Mouse (Mus musculus) G1E (cell line): ENCODE data around the gene Sorbs1. TPM values are rescaled to one million over a fixed set of nuclear protein-coding genes. Genes with fewer than 3 reads are reported as not detected.

Experiments
- ATAC-seq: 2 replicates; pipeline ENCODE4 v1.8.0; 2016; ENCODE audit warnings: mild to moderate bottlenecking; ENCODE audit not compliant: insufficient number of reproducible peaks, poor library complexity, low FRiP score, severe bottlenecking; ENCODE audit errors: extremely low read depth
- DNase-seq: peaks from one replicate; pipeline ENCODE4 v3.0.0; 2012; ENCODE audit warnings: low spot score
- H3K27me3 ChIP-seq: 2 replicates; pipeline ENCODE4 v1.6.1; 2012; ENCODE audit warnings: mild to moderate bottlenecking, low read length, inconsistent platforms; ENCODE audit not compliant: insufficient read depth
- H3K36me3 ChIP-seq: replicated peaks from 2 replicates; pipeline ENCODE3; 2012; ENCODE audit warnings: mild to moderate bottlenecking, inconsistent platforms
- H3K4me1 ChIP-seq: 2 replicates; pipeline ENCODE4 v1.6.1; 2012; ENCODE audit warnings: low read depth, low read length, inconsistent platforms, mixed read lengths; ENCODE audit not compliant: insufficient read depth
- H3K4me3 ChIP-seq: 2 replicates; pipeline ENCODE4 v1.5.1; 2012; ENCODE audit warnings: low read depth, mild to moderate bottlenecking, inconsistent platforms, low read length, moderate library complexity, mixed read lengths
- H3K9me3 ChIP-seq: replicated peaks from 2 replicates; pipeline ENCODE4 v1.6.1; 2012; ENCODE audit warnings: inconsistent platforms
- CTCF ChIP-seq: IDR thresholded peaks from 2 replicates; pipeline ENCODE4 v1.5.1; 2012; ENCODE audit warnings: low read depth, low read length, inconsistent platforms, mixed read lengths
- GATA1 ChIP-seq: IDR thresholded peaks from 2 replicates; pipeline ENCODE4 v1.6.1; 2012; ENCODE audit warnings: borderline replicate concordance, low read length, inconsistent platforms, mixed read lengths
- GATA2 ChIP-seq: IDR thresholded peaks from 2 replicates; pipeline ENCODE4 v1.6.1; 2012; ENCODE audit warnings: low read depth, low read length, inconsistent platforms, borderline replicate concordance
- POLR2AphosphoS5 ChIP-seq: IDR thresholded peaks from 2 replicates; pipeline ENCODE4 v1.6.1; 2012; ENCODE audit warnings: low read depth, low read length, inconsistent platforms; ENCODE audit not compliant: insufficient replicate concordance
- TAL1 ChIP-seq: conservative IDR thresholded peaks from 2 replicates; pipeline ENCODE4 v1.6.1; 2012; ENCODE audit warnings: low read depth, low read length, inconsistent platforms, mixed read lengths
- polyA plus RNA-seq: library from polyadenylated mRNA; stranded (reverse); fragments of >175 nt; gene quantifications from 2 replicates; pipeline ENCODE4 v1.2.3, GENCODE M21; 2012
- total RNA-seq, 2 experiments: library from RNA; stranded (forward) in 1 of 2; stranded (reverse) in 1 of 2; fragments of 200-1000 nt in 1 of 2; fragments of >200 nt in 1 of 2; fragmentation: Nextera tagmentation in 1 of 2; gene quantifications; 2 replicates each; pipeline ENCODE4 v1.2.3; 2014 to 2017

The Sorbs1 gene
- total and polyA plus RNA-seq, 3 experiments = 9.2 to 64.2 (median 19.2) TPM

DNA sequence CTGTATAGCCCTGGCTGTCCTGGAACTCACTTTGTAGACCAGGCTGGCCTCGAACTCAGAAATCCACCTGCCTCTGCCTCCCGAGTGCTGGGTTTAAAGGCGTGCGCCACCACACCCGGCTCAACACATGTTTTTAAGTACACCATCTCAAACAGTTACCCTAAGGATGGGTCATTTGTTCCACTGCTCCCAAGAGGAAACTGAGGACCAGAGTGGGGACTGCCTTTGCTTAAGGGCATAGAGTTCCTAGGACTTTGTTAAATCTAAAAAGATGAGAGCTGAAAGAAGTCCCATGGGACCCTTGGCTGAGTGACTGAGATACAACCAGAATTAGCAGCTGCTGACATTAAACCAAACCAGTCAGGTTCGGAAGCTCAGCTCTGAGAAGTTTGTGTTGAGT lies 181.3 kb downstream of the Sorbs1 start:
- TF ChIP-seq CTCF = no peak
- H3K36me3 ChIP-seq = peaks cover 48% of the 10 kb centered on the region
- H3K4me1 ChIP-seq = no peaks in the 10 kb centered on the region
- no peak overlapping the region for H3K4me3 ChIP-seq
- no peak for DNase-seq
- ATAC-seq = no peak
- H3K9me3 ChIP-seq = no peaks in the 10 kb centered on the region
- H3K27me3 ChIP-seq = no peaks in the 10 kb centered on the region

GRCm38 (mm10) chr19:40331846-40332245 lies 181.7 kb downstream of the Sorbs1 start:
- no peaks in the 10 kb centered on the region for H3K9me3 ChIP-seq
- ATAC-seq (no peak), DNase-seq (no peak)
- no peak for TF ChIP-seq POLR2AphosphoS5
- H3K36me3 ChIP-seq = peaks cover 49% of the 10 kb centered on the region
- H3K4me1 ChIP-seq = no peaks in the 10 kb centered on the region
- no peak overlapping the region for H3K4me3 ChIP-seq
- no peaks in the 10 kb centered on the region for H3K27me3 ChIP-seq

- TF ChIP-seq CTCF = no peak
- TF ChIP-seq POLR2AphosphoS5 = no peak
- no peak for TF ChIP-seq TAL1
- no peak for TF ChIP-seq GATA1
- no peak for TF ChIP-seq GATA2
- DNase-seq (no peak), ATAC-seq (no peak)
- H3K27me3 ChIP-seq = no peaks in the 10 kb centered on the region
- H3K36me3 ChIP-seq = peaks cover 69% of the 10 kb centered on the region
- no peaks in the 10 kb centered on the region for H3K9me3 ChIP-seq
- no peaks in the 10 kb centered on the region for H3K4me1 ChIP-seq
- no peak overlapping the region for H3K4me3 ChIP-seq
Observed at GRCm38 (mm10) chr19:40326126-40326525, 187.5 kb downstream of the Sorbs1 start.

DNA sequence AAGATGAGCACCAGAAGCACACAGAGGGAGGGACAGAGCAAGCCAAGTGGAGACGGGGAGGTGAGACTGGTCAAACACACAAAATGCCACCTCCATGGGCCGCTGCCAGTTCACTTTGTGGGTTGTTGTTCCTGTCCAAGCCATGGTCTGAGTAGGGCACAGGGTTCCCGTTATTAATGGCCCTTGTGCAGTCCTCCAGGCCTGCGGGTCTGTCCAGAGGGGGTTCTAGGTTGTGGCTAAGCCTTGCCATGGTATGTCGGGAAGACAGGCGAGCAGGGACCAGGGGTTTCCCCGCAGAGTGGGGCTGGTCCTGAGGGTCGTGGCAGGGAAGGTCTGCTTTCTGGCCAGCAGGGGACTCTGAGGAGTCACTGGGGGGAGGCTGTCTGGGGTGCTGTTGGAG lies 188.2 kb downstream of the Sorbs1 start:
- no peaks in the 10 kb centered on the region for H3K27me3 ChIP-seq
- no peaks in the 10 kb centered on the region for H3K9me3 ChIP-seq
- DNase-seq = no peak
- peaks cover 70% of the 10 kb centered on the region for H3K36me3 ChIP-seq
- ATAC-seq = no peak
- TF ChIP-seq CTCF (no peak), GATA1 (no peak), GATA2 (no peak), TAL1 (no peak), POLR2AphosphoS5 (no peak)
- H3K4me3 ChIP-seq = no peak overlapping the region
- no peaks in the 10 kb centered on the region for H3K4me1 ChIP-seq

DNA sequence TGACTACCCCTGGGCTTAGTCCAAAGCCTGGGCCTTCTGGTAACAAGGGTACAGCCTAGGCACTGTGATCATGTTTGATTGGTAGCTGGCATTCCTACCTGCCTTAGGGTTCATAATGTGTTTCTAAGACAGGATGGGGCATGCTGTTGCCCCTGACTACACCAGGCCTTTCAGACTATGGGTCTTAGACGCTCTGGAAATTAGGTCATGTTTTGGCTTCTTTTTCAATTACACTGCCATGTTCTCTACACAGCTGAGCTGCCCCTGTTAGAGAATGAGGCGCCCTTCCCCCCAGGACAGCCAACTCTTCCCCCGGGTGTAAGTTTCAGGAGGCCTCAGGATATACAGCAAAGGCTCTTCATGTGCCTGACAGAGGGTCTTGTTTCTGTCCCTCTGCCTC lies 191.4 kb downstream of the Sorbs1 start:
- no peaks in the 10 kb centered on the region for H3K27me3 ChIP-seq
- no peaks in the 10 kb centered on the region for H3K9me3 ChIP-seq
- no peaks in the 10 kb centered on the region for H3K4me1 ChIP-seq
- TF ChIP-seq POLR2AphosphoS5 (no peak), CTCF (no peak), TAL1 (no peak), GATA1 (no peak), GATA2 (no peak)
- ATAC-seq = no peak
- no peak for DNase-seq
- peaks cover 69% of the 10 kb centered on the region for H3K36me3 ChIP-seq
- H3K4me3 ChIP-seq = no peak overlapping the region

- peaks cover 59% of the 10 kb centered on the region for H3K36me3 ChIP-seq
- H3K9me3 ChIP-seq = no peaks in the 10 kb centered on the region
- H3K4me1 ChIP-seq = no peaks in the 10 kb centered on the region
- no peak for TF ChIP-seq GATA2
- no peak for TF ChIP-seq GATA1
- no peak for TF ChIP-seq CTCF
- TF ChIP-seq TAL1 = no peak
- TF ChIP-seq POLR2AphosphoS5 = no peak
- DNase-seq (no peak), ATAC-seq (no peak)
- no peaks in the 10 kb centered on the region for H3K27me3 ChIP-seq
- H3K4me3 ChIP-seq = no peak overlapping the region
Observed at GRCm38 (mm10) chr19:40319199-40319598, 194.4 kb downstream of the Sorbs1 start.

- Histone ChIP-seq H3K4me3 (no peak overlapping the region), H3K36me3 (peaks cover 57% of the 10 kb centered on the region), H3K27me3 (no peaks in the 10 kb centered on the region), H3K9me3 (no peaks in the 10 kb centered on the region), H3K4me1 (no peaks in the 10 kb centered on the region)
- TF ChIP-seq TAL1 = no peak
- TF ChIP-seq CTCF = no peak
- TF ChIP-seq GATA2 = no peak
- TF ChIP-seq POLR2AphosphoS5 = no peak
- TF ChIP-seq GATA1 = no peak
- DNase-seq = no peak
- ATAC-seq = no peak
Observed at GRCm38 (mm10) chr19:40318511-40318910, 195.1 kb downstream of the Sorbs1 start.
